Mouse (Mus musculus): Measurements from ENCODE around the gene Hist2h2ac.

GRCm38 (mm10) chr3:96268051-96268775 lies 47.5 kb upstream of the Hist2h2ac start, which contains the start of gene Hist2h3b:
- TF ChIP-seq POLR2A (IDR thresholded peaks at IDR 0.05; ENCODE audit: control insufficient read depth, low read depth, low read length) (peak; percentile 60; the same call in 1 of the 2 replicates), CTCF (IDR thresholded peaks at IDR 0.05; ENCODE audit: control insufficient read depth, insufficient read depth, insufficient replicate concordance, low read depth, low read length) (no peak)
